Mouse (Mus musculus) common myeloid progenitor, adult 5-6 weeks (primary cell): Measurements from ENCODE around the gene Tnnc1. TPM values are rescaled to one million over a fixed set of nuclear protein-coding genes. Genes with fewer than 3 reads are reported as not detected.

ENCODE experiments used
- ATAC-seq: replicated peaks from 2 replicates; pipeline ENCODE4 v1.8.0; 2016; ENCODE audit warnings: low read depth, mild to moderate bottlenecking, moderate TSS enrichment, inconsistent platforms; ENCODE audit not compliant: poor library complexity, severe bottlenecking
- total RNA-seq: library from RNA; stranded (forward); fragments of 200-1000, 187-1606 nt; gene quantifications from 2 replicates; pipeline ENCODE4 v1.2.3, GENCODE M21; 2017

Gene Tnnc1
- not detected in 2 replicates for total RNA-seq

DNA sequence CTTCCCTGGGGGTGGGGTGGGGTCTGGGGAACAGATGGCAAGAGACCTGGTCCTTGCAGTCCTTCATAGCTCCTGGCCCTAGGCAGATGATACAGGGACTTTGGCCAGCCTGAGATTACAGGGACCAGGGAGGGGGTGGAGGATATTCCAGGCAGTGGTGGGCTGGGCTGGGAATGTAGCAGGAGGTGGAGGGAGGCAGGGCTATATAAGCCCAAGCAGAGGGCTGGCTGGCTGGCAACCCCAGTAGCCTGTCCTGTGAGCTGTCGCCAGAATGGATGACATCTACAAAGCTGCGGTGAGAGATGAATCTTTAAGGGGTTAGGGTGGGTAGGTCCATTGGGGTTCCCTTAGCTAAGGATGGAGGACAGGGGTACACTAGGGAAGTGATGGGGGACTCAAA, at the start of gene Tnnc1:
Gene Tnnc1 (plus strand): TSS at position 229 of the 400 bp plus-strand sequence.
- no peak for ATAC-seq

DNA sequence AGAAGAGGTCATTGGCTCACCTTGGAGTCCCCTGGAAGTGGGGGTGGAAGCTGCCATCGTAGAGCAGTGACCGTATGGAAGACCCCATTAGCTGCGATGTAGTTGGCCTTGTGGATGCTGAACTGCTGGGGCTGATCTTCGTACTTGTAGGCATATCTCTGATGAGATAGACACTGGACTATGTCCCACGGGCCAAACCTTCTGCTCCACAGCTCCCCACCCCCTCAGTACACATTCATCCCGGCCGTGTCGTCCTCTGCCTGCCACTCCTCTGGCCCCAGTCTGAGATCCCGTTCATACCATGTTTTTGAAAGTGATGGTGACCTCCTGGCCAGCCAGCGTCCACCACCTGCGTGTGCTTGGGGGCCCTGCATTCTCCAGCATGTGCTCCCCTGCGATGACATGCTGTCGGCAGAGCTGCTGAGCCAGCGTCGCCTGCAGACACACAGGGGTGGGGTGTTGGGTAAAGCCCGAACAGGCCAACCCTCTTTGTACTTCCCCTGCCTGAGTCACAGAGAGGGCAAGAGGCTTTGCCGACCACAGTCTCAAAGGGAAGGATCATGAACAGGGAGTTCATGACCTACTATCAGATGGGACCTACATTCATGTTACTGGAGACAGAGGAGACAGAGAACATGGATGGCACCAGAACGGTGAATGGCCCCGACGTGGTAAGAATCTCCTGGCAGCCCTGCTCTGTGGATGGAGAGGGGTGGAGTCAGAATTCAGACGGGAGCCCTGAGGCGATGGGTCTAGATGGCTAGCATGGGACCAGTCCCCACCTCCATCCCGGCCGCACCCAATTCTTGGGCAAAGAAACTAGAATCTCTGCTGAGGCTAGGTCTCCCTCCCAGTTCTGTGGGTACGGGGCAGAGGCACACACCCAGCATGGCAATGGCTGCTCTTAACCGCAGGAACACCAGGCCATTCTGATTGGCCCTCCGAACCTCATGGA, 47.6 kb upstream of the Tnnc1 start:
- peak; percentile 82 for ATAC-seq

DNA sequence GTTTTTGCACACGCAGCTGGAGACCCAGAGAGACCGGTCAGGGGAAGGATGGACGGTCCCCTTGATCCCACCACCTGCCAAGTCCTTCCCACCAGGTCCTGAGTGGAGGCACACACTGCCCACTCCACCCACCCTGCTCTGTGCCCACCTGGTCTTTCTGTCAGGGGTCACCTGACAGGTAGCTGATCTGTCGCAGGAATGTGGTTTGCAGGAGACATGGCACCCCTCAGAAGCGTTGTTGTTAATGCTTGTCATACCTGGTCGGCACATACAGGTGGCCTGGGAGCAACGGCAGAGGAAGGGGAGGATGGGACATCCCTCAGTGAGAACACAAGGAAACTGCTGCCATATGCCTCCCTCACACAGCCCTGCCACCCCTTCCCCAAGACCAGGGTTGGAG, 46.9 kb upstream of the Tnnc1 start:
- no peak for ATAC-seq

DNA sequence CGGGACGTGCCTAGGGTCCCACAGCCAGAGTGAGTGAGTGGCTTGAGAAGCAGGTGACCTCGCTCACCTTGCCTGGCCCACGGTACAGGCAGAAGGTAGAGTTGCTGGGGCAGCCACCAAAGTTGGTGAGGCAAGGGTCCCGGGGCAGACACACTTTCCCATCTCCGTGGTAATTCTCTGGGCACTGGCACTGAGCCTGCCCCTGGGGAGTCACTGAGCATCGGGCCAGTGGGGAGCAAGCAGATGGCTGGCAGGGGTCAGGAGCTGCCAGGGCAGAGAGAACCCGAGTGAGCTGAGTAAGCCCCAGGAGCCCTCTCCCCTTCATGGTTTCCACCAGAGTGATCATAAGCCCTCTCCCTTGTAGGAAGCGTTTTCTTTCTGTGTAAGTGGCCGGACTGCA, 46.5 kb upstream of the Tnnc1 start:
- ATAC-seq: no peak

DNA sequence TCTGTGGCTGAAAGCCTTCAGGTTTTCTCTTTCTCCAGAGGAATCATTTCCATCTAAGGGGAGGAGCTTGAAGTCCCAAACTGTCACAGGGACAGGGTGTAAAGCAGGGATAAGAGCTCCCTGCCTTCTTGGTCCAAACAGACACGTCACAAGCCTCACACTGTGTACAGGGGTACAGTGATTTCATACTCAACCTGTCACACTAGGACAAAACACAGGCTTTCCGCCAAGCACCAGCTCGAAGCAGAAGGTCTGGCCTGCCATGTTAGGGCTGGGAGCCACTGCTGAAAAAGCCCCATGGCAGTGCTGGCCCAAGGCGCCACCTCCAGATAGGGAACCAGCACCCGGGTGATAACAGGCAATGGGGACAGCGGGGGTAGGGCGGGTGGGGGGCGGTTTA, 44.0 kb upstream of the Tnnc1 start:
- ATAC-seq: no peak

DNA sequence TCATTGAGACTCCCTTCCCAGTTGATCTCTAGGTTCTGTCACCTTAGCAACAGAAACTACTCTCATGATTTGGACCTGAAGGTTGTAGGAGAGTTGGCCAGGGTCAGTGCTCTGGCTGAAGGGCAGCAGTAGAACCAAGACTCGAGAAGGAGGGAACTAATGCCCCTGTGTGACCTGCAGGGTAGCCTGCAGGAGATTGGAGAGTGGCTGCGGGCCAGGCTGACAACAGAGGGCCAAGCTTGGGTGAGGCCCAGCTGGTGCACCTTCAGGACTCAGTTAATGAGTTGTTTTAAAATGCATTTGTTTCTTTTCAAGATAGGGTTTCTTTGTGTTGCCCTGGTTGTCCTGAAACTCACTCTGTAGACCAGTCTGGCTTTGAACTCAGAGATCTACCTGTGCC, 43.1 kb upstream of the Tnnc1 start:
- ATAC-seq: no peak

DNA sequence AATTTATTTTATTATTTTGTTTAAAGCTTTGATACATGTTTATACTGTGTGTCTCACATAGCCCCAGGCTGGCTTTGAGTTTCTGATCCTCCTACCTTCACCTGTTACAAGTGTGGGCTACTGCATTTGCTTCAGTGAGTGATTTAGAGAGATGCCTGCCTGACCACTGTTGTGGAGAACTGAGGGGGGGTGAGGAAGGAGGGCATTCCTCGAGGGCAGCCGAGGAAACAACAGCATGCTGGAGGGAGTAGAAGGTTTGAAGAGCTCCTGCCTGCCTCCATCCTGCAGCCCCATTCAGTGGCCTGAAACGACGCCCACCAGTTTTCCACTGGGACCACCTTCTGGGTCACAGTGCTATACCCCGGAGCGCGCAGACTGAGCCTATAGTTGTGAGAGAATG, 42.7 kb upstream of the Tnnc1 start:
- no peak for ATAC-seq

DNA sequence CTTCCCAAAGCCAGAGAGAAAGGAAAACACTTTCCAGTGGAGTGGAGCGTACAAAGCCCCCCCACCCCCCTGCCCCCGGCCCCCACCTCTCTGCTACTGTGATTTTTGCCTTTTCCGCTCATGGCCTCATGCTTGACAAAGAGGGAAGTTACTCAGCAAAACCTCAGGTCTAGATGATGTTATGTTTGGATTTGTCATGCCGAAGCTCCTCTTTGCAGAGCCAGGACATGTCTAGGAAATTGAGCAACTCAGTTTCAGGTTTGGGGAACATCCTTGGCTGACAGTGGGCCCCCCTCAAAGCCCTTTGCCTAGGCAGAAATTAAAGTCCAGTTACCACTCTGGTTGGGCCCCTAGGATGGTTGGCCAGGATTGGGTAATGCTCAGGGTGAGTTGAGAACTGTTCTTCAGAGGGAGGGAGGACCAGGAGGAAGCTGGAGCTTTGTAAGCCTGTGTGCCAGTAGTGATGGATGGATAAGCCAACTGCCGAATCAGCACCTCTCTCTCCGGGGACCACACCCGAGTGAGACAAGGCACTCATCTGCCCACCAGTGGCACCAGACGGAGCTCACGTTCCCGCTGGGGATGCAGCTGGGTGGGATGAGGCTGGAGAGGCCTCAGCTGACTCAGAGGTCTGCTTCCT, 42.0 kb upstream of the Tnnc1 start:
- peak; percentile 67 for ATAC-seq

DNA sequence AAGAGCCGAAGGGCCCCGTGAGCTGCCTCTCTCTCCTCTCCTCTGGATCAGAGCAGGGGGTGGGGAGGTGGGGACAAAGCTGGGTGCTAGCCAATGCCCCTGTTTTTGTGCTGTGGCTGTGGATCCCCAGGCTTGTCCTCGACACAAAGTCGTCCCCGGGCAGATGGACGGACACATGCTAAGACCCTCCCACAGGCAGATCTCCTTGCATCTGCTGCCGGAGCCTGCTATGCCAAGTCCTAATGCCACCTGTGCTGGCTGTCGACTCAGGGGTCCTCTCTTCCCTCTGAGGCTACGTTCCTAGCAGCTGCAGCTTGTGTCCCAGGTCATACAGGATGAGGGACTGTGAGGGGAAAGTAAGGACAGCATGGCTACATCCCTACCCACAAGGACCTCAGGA, 41.3 kb upstream of the Tnnc1 start:
- ATAC-seq: no peak

DNA sequence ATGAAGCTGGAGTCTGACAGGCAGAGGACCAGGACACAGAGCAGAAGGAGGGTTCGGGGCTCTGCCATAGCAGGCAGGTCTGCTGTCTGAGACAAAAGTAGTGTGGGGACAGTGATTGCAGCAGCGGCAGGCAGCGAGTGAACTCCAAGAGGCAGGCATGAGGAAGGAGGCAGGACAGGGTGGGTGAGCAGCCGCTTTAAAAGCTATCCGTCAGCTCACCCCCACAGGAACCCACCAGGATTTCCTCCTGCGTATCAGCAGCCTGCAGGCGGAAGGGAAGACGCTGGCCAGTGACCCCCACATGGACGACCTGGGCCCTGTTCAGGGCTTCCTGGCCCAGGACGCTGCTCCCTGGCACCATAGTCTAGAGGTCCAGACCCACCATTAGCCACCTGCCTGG, 39.7 kb upstream of the Tnnc1 start, which contains the start of gene Stab1:
Gene Stab1 (minus strand): TSS at position 217 of the 400 bp plus-strand sequence.
- peak; percentile 53 for ATAC-seq

DNA sequence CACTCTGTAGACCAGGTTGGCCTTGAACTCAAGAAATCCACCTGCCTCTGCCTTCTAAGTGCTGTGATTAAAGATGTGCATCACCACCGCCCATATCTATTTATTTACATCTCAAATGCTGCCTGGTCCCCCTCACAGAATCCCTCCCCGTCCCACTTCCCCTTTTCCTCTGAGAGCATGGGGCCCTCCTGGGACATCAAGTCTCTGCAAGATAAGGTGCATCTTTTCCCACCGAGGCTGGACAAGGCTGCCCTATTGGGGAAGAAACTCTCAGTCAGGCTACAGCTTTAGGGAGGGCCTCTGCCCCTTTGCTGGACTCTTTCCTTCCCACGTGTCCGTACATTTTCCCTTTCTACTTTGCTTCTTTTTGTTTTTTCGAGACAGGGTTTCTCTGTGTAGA, 38.6 kb upstream of the Tnnc1 start:
- no peak for ATAC-seq

DNA sequence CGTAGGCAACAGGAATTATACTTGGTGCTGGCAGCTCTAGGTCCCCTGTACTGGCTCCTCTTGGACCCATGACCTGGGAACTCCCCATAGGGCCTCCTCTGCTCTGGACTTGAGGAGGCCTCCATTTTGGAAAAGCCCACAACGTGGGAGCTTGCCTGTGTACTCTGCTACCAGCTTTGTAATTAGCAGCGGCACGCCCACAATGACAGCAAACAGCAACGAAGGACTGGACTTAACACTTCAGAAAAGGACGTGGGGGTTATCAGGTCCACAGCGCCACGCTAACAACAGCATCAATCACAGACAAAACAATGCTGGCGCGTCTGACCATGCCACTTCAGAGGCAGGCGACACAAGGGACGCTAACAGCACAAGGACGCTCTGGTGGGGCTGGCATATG, 37.1 kb upstream of the Tnnc1 start:
- ATAC-seq: no peak

DNA sequence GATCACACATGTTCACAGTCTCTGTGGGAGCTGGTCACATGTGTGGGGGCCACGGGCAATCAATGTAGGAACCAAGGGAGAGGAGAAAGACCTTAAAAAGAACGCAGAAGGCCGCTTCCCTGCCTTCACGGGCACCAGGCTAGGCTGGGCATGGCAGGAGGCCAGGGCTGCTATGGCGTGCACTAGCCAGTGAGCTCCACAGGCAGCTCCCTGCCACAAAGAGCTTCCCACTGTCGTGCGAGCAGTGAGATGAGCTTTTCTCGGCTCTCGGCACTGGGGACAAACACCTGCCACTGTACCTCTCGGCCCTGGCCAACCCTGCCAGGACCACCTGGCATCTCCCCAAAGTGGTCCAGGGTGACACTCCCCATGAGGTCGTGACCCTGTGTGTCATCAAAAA, 36.7 kb upstream of the Tnnc1 start:
- ATAC-seq: no peak

DNA sequence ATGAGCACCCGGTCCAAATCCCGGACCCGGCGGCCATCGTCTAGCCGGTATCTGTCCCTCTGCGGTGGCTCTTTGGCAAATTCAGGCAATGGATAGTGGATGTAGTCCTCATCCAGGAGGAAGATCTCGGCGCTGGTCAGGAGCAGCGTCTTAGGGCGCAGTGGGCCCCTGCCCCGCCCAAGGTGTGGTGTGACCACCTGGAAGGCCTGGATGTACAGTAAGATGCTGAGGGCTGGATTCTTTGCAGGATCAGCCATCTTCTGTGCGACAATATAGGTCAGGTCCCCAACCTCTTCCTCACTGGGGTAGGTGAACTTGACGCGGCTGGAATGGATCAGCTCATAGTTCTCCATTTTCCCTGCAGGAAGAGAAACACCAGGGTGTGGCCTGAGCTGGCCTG, 36.3 kb upstream of the Tnnc1 start:
- ATAC-seq: no peak

DNA sequence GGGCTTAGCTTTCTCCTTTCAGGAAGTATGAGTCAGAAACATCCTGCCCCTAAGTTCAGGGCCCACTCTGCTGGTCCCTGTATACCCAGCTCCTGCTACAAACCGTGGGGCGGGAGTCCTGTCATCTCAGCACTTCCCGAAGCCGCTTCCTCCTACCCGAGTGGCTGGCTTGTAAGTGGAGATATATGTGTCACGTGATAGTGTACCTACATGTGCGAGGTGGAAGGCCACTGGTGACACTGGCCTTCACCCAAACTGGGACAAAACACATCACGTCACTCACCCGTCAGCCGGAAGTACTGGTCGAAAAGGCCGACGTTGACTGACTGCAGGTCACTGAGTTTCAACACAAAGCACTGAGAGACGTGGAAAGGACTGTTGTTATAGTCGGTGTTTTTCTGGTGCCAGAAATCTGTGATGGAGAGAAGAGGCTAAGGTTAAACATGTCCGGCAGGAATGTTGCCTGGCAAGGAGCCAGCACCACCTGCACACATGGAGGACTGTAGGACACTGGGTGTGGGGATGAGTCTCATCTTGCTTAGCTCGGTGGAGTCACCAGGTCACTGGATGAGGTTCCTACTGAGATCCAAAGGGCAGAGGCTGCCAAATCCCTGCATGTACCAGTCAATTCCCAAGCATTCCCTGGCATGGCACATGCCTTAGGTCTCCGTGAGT, 35.2 kb upstream of the Tnnc1 start:
- ATAC-seq: no peak

DNA sequence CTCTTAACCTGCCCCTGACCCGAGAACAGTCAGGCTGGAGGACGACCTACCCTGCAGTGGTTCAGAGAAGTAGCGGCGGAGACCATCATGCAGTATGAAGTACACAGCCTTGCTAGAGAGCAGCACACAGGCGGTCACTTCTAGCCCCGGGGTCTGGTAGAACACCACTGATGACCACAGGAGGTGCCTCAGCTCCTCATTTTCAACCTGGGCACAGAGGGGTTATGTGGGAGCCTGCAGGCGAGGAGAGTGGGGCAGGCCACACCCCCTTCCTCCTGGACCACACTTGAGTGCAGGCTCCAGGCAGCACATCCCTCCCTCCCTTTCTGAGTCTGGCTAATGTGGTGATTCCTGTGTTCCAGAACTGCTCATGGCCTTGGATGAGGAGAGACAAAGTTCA, 34.6 kb upstream of the Tnnc1 start:
- ATAC-seq: no peak

DNA sequence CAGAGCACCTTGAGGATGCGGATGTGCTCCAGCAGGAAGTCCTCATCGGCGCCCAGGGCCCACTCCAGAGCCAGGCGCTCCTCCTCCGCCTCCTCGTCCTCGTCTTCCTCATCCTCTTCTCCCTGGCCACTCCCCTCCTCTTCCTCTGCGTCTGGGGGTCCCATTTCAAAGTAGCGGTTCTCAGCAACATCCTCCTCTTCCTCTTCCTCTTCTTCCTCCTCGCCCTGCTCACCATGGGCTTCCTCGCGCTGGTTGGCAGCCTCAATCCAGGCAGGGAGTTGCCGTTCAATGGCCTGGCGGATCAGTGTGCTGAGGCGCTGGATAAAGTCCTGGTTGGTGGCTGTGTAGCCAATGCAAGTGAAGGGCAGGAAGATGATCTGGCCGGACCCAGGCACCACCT, 30.8 kb upstream of the Tnnc1 start:
- no peak for ATAC-seq

DNA sequence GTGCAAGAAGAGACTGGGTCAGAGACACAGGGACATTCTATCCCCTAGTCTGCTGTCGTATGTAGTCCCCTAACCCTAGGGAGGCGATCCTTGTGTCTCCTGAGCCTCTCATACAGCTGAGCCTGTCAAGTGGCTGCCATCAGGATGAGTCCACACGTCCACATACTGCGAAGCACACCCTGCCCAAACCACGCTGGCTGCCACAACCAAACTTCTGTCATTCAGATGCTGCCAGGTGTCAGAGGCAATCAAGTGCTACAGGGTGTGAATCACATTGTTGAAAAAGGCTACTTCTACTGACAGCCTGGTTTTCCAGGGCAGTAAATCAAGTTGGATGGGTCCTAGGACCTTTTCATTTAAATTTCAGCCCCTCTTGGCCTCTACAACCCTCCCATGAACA, 30.4 kb upstream of the Tnnc1 start:
- ATAC-seq: no peak

DNA sequence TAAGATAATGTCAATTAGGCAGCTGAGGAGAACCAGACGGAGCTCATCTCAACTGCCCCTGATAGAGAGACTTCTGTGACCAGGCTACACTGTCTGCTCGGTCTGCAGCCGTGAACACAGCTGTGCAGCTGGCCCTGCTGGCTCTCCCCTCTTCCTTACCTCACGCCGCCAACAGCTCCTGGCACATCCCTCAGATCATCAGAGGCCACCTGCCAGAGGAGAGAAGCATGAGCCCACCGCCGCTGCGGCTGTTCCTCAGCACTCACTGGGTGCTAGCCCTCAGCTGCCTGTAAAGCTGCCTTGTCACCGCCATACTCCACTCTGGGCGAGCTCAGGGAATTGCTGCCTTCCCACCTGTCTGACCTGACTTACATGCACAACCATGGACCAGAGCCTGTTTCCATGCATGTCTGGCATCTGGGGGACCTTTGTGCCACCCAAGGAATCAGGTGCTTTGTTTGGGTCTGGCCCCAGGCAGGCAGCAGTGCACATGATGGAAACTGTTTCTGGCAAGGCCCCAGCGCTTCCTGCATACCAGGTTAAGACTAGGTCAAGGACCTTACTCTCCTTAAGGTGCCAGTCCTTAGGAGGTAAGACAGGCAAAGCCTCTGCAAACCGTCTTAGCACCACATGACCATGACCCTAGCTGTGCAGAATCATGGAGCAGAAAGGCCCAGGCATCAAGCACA, 28.3 kb upstream of the Tnnc1 start:
- no peak for ATAC-seq

DNA sequence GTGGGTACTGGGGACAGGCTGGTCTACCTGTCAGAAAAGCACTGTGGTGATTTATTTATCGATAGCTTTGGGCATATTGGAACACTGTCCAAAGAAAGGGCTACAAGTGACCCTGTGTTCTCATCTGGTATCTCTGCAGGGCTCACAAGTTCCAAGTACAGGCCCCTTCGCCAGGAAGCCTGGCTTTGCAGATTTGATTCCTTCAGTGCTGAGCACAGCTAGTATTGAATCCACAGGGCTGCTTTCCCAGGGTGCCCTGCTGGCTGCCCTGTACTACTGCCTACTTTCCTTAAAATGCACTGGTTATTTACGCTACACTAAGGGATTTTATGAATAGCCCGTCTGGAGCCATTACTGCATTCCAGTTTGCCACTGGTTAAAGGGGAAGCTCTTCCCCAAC, 26.6 kb upstream of the Tnnc1 start:
- no peak for ATAC-seq
